Mouse (Mus musculus) left cerebral cortex, adult 8-10 months (tissue): Measurements from ENCODE around the gene Kcns1. TPM values are rescaled to one million over a fixed set of nuclear protein-coding genes. Genes with fewer than 3 reads are reported as not detected.
A peak's percentile ranks its signal among the peaks of the same experiment; 100 is the strongest.

Experiments
- DNase-seq, 2 experiments: peaks; one replicate each; pipeline ENCODE4 v3.0.0; 2022; ENCODE audit warnings: low spot score in 2 of 2
- total RNA-seq, 4 experiments: library from RNA; stranded (reverse); gene quantifications; 2 replicates each; pipeline ENCODE4 v1.2.4; 2022

The Kcns1 gene
- total RNA-seq, 4 experiments from 2014 or later: 17.5 to 19.4 (median 18.5) TPM

DNA sequence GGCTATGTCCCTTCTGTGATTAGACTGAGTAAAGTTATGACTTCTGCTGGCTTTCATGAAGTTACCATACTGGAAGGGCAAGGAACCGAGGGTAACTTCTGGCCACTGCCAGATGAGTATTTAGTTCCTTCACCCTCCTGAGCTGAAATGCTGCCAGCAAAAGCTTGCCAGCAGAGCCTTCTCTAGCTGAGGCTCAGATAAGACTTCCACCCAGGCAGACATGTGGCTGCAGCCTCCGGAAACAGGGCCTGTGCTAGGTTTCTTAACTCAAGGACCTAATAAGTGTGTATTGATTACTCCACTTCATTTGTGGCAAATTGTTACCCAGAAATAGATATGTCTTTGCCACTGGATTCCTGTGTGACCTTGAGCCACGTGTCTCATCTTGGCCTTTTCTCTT, 2.5 kb upstream of the Kcns1 start:
- no peak for DNase-seq

DNA sequence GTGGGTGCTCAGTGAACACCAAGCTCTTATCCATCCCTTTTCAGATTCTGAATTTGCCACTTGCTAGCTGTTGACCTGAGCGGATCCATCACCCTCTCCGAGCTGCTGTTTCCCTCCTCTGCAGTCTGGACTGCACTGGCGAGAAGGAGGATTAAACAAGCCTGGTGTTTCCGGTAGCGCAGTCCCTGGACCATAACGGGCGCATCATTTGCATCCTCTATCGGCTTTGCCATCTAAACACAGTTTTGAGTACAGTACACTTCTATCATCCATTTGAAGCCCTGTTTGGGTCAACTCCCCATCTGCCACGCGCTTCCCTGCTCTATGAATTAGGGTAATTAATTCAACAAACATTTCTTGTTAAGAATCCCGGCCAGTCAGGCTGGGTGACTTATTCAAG, 587 bp downstream of the Kcns1 start:
- no peak for DNase-seq

DNA sequence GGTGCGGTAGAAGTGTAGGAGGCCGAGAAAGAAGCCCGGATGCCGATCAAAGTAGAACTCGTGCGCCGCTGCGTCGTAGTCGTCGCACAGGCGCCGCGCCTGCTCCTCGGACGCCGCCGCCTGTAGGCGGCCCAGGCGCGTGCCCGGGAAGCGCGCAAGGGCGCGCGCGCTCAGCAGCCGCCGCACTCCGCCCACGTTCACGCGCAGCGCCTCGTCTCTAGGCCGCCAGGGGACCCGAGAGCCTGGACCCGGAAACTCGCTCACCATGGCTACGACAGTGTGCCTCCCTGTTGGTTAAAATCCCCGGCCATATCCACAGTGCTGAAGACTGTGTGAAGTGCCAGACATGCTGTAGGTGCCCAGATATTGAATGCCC, 2.4 kb downstream of the Kcns1 start:
- DNase-seq: peak in 1 of 2 experiments; percentile 28

DNA sequence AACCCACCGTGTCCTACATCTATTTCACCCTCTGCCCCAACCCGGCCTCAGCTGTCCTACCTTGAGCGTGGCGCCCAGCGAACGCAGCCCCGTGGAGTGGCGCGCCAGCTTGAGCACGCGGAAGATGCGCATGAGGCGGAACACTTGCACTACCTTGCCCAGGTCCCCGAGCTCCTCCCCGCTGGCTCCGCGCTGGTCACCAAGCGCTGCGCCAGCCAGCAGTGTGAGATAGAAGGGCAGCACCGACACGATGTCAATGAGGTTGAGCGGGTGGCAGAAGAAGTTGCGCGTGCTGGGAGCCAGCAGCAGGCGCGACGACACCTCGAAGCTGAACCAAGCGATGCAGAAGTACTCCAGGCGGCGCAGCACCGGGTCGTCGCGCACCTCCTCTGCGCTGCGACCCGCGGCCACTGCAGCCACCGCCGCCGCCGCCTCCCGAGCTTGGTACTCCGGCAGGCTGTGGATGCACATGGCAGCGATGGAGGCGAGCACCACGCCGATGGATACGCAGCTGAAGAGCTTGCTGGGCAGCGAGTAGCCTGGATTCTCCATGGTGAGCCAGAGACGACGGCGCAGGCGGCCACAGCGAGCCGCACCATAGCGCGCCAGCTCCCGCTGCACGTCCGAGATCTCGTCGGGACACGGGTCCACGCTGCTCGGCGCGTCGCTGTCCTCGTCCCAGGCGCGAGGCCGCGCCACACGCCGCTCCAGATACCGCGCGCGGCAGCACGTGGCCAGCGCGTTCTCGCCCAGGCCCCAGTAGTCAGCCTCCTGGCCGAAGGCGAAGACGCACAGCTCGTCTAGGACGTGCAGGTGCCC, 3.0 kb downstream of the Kcns1 start:
- no peak for DNase-seq

GRCm38 (mm10) chr2:164164941-164165340, 6.0 kb downstream of the Kcns1 start:
- no peak for DNase-seq

DNA sequence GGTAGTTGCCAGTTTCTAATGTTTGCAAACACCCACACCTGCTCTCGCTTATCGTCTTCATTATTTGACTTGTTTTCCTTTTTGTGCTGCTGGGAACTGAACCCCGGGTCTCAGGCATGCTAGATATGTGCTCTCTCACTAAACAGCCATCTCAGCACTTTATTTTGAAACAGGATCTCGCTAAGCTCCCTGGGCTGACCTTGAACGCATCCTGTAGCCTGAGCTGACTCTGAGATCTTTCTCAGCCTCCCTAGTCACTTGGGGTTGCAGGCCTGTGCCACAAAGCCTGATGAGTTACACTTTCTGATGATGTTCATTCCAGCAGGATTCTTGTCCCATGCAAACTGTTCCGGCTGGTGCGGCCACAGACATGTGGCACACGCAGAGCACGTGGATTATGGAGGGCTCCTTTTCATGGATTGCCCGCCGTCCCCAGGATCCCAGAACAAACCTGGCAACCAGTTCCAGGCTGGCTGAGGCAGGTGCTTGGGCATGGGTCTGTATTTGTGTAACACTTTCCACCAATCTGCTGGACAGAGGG, 9.3 kb downstream of the Kcns1 start:
- DNase-seq: no peak

DNA sequence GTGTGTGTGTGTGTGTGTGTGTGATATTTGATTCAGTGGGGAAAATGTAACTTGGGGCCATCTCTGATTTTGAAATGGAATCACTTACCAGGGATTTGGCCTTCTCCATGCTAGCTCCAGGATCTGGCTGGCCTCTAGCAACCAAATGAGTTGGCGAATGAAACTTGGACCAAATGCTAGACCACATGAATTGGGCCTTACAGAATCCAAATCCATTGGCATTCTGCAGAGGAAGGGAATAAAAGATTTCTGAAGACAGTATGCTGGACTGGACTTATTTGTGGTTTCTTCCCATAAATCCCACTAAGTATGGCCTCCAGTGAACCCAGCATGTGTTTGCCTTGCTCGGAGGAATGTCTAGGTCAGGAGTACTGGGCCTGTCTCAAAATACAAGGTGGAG, 12.1 kb downstream of the Kcns1 start:
- no peak for DNase-seq

- no peak for DNase-seq
Measured at GRCm38 (mm10) chr2:164156158-164156557, 14.8 kb downstream of the Kcns1 start.

DNA sequence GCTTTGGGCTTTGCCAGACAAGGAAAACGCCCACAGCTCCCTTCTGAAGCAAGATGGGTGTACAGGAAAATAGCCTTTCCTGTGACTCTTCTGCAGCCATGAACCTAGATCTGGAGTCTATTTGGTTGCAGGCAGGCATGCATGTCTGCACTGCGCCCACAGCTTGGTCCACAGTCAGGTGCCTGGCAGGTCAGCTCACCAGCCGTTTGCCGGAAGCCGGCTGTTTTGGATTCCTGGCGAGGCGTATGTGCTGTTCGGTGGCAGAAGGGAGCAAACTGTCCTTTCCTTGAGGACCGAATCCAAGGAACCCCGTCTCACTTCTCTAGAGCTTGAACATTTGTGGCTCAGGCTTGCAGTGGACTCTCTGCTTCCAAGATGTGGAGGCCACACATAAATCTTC, 16.9 kb downstream of the Kcns1 start:
- no peak for DNase-seq

- DNase-seq: no peak
Measured at GRCm38 (mm10) chr2:164152341-164152740, 18.6 kb downstream of the Kcns1 start.

- no peak for DNase-seq
Measured at GRCm38 (mm10) chr2:164150086-164150760, 20.7 kb downstream of the Kcns1 start.

DNA sequence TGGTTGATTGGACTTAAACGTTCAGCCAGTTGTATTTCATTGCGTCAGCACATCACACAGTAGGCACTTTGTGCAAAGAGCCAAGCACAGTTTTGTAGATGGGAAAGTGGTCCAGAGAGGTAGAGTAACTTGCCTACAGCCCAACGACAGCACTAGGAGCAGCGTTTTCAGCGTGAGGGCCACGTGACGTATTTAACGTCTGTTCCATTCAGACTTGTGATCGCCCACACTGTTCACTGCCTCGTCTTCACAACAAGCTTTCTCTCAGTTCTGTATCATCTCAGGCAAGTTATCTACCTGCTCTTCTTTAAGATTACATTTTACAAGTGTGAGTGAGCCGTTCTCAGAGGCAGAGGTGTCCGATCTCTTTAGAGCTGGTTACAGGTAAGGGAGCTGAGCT, 24.4 kb downstream of the Kcns1 start:
- DNase-seq: no peak

DNA sequence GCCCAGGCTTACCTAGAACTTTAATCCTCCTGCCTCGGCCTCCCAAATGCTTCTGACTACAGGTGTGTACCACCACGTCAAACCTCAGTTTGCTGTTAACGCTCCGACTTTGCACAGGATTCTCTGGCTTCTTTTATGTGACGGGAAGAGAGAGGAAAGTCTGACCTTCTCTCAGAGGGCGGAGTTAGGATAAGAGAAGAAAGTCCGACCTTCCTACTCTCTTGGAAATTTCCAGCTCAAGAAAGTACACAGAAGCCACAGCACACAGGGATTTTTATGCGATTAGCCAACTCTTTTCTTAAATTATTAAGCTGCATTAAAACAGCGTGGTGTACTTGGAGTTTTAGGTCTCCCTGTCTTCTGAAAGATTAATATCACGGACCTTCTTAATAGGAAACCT, 26.4 kb downstream of the Kcns1 start:
- DNase-seq: no peak

DNA sequence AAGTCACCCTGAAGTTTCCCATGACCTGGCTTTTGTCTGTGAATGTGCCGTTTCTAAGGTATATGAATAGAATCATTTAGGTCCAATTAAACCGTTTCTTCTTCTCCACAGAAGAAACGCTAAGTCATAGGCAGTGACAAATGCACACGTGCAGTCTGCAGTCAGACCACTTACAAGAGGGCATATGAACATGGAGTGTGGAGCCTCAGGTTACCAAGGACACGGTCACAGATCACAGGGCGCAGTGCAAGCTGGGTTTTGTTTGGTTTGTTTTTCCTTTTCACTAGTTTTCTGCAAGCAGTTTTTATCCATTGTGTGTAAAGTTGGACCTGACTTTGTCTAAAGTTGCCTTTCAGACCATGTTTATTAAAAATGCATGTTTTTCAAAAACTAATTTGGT, 26.9 kb downstream of the Kcns1 start:
- no peak for DNase-seq

DNA sequence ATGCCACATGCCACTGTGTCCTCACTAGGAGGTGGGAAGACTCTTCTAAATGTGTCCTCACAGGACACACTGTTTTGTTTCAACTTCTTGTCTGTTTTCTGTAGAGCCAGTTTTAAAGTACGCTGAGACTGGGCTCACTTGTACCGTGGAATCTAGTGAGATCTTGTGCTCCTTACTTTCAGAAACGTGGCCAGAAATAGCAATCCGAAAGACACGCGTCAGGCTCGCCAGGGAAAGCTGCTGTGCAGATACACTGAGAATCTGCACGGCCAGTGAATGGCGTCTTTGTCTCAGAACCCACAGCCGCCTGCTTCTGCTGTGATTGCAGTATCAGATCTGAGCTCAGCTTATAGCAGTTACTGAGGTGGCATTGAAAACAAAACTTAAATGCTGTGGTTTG, 28.9 kb downstream of the Kcns1 start:
- DNase-seq: peak in 1 of 2 experiments; percentile 40

- DNase-seq: peak in 1 of 2 experiments; percentile 37
Measured at GRCm38 (mm10) chr2:164137754-164138153, 33.2 kb downstream of the Kcns1 start.

DNA sequence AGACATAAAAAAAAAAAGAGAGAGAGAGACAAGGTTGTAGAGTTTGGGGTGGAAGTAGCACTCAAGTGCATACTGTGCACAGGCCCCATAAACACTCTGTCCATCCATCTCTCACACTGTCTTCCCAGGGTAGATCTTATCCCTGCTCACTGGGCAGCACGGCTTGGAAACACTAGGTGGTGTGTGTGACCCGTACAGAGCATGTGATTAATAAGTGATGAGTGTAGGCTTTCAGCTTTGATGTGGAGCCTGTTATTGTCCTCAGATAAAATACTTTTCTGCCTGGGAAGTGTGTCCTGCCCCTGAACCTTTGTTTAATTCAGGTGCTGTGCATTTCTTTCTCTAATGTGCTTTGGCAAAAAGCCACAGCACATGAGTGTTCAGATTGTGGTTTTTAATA, 34.5 kb downstream of the Kcns1 start:
- DNase-seq: no peak

DNA sequence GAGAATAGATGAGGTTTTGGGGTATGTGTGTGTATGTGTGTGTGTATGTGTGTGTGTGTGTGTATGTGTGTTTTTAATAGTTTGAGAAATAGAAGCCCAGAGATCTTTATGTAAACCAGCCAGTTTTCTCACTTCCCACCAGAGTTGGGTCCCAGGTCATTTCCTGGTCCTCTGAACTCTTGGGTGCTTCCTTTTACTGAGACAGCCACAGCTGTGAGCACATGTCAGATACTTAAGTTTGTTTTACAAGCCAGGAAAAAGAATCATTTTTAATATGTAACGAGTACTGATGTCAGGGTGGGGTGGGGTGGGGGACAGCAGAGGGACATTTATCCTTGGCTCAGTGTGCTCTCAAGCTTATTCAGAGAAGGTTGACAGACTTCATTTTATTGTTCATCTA, 35.5 kb downstream of the Kcns1 start:
- no peak for DNase-seq

- no peak for DNase-seq
Measured at GRCm38 (mm10) chr2:164134563-164134962, 36.4 kb downstream of the Kcns1 start.

DNA sequence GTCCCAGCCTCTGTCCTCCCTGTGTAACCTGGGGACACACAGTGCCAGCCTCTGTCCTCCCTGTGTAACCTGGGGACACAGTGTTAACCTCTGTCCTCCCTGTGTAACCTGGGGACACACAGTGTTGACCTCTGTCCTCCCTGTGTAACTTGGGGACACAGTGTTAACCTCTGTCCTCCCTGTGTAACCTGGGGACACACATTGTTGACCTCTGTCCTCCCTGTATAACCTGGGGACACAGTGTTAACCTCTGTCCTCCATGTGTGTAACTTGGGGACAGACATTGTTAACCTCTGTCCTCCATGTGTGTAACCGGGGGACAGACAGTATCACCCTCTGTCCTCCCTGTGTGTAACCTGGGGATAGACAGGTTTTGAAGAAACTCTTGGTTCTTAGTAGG, 39.3 kb downstream of the Kcns1 start:
- DNase-seq: no peak

DNA sequence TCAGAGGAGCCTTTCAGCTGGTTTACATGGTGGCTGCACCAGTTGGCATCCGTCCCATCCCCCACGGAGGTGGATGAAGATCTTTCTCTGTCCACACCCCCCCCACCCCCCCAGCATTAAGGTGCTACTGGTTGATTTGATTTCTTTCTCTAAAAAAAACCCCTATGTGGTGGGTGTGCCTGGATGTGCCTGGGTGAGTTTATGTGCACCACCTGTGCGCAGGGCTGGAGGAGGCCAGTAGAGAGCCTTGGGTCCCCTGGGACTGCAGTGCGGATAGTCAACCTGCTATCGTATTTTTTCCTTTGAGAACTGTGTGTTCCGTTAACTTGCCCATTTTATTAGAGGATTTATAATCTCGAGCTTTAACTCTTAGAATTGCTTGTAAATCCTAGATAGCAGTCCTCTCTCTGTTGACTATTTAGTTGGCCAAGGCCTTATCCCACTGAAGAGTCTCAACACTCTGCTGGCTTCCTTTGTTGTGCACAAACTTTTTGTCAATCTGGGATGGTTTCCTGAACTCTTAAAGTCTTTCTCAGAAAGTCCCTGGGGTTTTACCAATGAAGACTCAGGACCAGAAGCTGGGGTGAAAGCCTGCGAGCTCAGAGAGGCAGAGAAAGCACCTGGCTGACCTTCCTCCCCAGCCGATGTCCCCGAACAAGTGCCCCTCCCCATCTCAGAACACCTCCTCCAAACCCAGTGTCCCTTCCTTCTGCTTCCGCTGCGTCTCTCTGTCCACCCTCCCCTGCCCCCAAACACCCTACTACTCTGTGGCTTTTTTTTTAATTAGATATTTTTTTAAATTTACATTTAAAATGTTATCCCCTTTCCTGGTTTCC, 42.1 kb downstream of the Kcns1 start:
- no peak for DNase-seq

- DNase-seq: no peak
Measured at GRCm38 (mm10) chr2:164127297-164127696, 43.6 kb downstream of the Kcns1 start.
